Mouse (Mus musculus): Measurements from ENCODE around the gene Slc6a12.
A peak's percentile ranks its signal among the peaks of the same experiment; 100 is the strongest.

Slc6a12 gene

GRCm38 (mm10) chr6:121343026-121343770 is at the start of gene Slc6a12:
Gene Slc6a12 (plus strand): TSS chr6:121343076.
- no peak for DNase-seq (ENCODE audit: low spot score)

DNA sequence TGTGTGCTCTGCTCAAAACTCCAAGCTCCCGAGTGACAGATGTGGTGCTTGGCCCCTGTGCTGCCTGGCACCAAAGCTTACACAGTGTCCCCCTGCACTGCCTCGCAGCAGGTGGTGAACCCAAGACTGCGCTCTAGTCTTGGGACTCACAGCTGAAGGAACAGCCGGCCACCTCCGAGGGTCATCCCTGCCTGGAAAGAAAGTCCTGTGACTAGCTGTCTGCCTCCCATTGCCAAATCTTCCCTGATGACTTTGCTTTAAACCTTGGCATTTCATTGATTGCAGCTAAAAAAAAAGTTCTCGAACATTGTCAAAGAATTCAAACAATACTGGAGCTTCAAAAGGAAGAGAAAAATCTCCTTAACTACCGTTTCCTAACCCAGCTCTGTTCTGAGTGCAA is 43.6 kb upstream of the Slc6a12 start:
- DNase-seq (ENCODE audit: low spot score), result no peak

DNA sequence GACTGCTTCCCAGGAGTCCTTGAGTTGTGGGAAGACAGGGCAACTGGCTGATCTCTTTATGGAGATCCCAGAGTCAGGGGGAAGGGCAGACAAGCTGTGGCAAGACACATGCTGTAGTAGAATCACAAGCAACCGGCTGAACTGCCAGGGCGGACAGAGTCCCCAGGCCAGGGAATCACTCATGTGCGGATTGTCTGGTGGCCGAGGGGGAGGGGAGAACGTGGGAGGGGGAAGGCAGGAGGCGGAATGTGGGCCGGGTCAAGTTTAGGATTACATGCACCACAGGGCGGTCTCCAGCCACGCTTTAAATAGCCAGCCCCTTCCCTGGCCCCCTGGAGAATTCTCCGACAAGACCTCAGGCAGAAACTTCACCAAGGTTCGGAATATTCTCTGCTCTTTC is 42.9 kb upstream of the Slc6a12 start, which contains the start of gene Slc6a13:
Gene Slc6a13 (plus strand): TSS at position 274 of the 400 bp plus-strand sequence.
- no peak for DNase-seq (ENCODE audit: low spot score)

GRCm38 (mm10) chr6:121300504-121300903 is 42.4 kb upstream of the Slc6a12 start:
- DNase-seq (ENCODE audit: low spot score), result no peak

GRCm38 (mm10) chr6:121303466-121304220 is 39.2 kb upstream of the Slc6a12 start:
- no peak for DNase-seq (ENCODE audit: low spot score)

DNA sequence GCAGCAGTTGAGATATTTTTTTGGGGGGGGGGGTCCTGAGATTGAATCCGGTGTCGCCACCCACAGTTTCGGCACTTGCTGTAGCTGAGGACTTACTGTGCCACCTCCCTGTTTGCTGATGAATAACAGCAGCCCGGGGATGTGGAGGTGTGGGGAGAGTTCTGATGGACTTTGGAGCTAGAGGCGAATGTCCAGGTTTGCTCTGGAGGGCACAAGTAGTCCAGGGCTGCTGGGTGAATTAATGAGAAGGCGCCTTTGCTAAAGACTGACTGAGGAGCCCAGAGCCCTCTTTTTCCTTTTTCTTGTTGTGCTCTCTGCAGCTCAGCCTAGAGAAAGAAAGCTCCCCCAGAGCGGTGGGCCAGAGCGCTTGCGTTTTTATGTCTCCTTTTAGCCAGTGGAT is 38.2 kb upstream of the Slc6a12 start:
- DNase-seq (ENCODE audit: low spot score), result no peak

- no peak for DNase-seq (ENCODE audit: low spot score)
Observed at GRCm38 (mm10) chr6:121305571-121305970, 37.3 kb upstream of the Slc6a12 start.

GRCm38 (mm10) chr6:121310984-121311383 is 31.9 kb upstream of the Slc6a12 start:
- no peak for DNase-seq (ENCODE audit: low spot score)

DNA sequence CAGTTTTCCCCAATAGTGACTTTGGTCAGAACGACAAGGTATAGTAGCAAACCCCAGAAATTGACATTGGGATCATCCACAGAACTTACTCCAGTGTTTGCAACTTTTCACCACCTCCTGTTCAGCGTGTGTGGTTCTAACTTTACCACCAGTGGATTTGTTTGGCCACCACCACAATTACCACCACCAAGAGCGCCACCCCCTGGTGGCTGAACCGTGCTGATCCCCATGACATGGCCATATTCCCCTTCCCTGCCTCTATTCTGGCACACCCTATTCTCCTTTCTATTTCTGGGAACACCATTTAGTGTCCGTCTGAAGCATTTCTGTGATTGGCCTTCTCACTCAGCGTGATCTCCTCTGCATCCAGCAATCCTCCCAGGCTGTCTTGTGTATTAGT is 23.8 kb upstream of the Slc6a12 start:
- no peak for DNase-seq (ENCODE audit: low spot score)

DNA sequence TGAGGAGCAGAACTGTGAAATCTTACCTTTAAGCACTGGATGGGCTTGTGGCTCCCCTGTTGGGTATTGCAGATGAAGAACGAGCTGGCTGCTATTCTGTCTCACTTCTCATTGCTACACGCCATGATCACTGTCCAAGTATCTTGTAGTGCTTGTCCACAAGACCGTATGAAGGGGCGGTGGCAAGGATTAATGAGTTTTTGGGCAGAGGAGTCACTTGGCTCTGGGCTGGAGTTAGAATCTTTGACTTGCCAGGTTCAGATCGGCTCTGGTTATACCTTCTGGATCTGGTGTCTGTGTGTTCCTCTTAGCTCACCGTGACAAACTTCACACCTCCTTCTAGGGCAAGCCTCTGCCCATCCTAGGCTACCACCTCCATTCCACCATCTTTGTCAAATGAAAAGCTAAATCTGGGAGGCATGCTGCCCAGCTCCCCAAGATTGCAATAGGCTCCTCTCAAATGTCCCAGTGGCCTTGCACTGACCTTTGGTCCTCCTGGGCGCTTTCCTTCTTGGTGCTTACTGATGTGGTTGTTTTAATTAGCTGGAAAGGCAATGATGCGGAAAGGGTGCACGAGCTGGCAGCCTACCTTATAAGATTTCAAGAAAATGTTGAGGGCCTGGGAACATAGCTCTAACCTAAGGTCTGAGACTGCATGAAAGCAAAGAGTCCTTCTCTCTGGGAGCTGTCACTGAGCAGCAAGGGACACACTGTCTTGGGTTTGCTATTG is 20.3 kb upstream of the Slc6a12 start:
- DNase-seq (ENCODE audit: low spot score), result no peak

GRCm38 (mm10) chr6:121325298-121325697 is 17.6 kb upstream of the Slc6a12 start:
- no peak for DNase-seq (ENCODE audit: low spot score)

GRCm38 (mm10) chr6:121325740-121326139 is 17.1 kb upstream of the Slc6a12 start:
- no peak for DNase-seq (ENCODE audit: low spot score)

DNA sequence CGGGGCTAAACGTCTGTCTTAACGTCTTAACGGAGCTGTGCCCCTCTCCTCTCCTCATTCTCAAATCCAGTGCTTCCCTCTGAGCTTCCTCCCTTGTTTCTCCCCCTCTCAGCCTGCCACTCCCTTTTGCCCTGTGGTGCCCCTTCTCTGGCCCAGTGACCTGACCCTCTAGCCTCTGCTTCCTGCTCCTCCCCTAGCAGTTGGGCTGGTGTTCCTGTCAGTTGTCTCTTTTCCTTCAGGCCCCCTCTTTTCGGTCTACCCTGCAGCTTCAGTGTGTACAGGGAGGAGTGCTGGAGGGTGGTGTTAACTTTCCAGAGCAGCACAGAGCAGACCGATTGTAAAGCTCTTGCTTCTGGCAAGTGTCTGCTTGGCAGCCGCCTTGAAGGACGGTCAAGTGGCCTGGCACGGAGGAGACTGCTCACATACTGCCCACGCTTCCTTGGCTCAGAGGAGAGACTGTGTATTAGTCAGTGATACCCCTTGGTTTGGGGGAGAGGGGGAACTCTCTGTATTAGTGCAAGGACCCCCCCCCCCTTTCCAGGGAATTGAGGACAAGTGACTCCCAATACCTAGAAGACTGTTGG is 16.3 kb upstream of the Slc6a12 start:
- no peak for DNase-seq (ENCODE audit: low spot score)

GRCm38 (mm10) chr6:121328417-121328884 is 14.4 kb upstream of the Slc6a12 start:
- DNase-seq (ENCODE audit: low spot score), result no peak

DNA sequence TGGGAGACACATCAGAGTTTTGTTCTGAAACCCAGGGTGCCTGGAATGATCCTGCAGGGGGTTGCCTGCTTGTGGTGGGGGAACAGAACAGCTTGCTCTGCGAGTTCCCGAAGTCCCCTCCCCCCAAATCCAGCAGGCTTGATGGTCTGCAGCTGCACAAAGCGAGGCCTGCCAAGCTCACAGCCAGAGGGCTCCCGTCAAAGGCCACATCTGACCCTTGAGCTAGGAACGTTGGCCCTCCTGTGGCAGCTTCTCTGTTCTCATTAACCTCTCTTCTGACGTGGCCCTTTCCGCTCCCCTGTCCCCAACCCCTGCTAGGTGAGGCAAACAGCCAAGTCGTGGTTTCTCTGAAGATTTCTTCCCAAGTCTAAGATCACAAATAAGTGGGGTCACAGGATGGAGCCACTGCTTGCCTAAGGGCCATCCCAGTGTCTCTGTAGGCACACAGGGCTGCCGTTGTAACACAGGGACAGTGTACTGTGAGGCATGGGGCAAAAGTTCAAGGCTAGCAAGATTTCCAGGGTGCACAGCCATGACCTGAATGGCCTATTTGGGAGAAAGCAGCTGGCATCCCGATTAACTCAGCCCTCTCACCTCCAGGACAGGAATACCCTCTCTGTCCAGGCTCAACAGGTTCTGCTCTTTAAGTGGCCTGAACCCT is 12.9 kb upstream of the Slc6a12 start:
- DNase-seq (ENCODE audit: low spot score), result no peak

GRCm38 (mm10) chr6:121335841-121336240 is 7.0 kb upstream of the Slc6a12 start:
- DNase-seq (ENCODE audit: low spot score), result no peak

- DNase-seq (ENCODE audit: low spot score), result no peak
Observed at GRCm38 (mm10) chr6:121336558-121336957, 6.3 kb upstream of the Slc6a12 start.

DNA sequence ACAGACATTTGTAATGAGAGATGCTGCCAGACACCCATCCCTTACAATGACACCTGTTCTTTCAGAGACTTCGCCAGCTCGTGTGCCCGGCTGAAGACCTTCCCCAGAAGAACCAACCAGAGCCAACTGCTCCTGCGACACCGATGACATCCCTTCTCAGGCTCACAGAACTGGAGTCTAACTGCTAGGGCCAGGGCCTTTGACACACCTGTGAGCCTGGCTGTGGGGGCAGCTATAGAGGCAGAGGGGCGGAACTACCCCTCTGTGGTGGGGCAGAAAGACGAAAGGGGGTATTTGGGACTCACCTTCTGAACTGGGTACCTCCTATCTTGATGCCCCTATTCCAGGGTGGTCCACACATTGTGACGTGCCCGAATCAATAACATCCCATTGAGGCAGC is 5.6 kb upstream of the Slc6a12 start:
- no peak for DNase-seq (ENCODE audit: low spot score)

DNA sequence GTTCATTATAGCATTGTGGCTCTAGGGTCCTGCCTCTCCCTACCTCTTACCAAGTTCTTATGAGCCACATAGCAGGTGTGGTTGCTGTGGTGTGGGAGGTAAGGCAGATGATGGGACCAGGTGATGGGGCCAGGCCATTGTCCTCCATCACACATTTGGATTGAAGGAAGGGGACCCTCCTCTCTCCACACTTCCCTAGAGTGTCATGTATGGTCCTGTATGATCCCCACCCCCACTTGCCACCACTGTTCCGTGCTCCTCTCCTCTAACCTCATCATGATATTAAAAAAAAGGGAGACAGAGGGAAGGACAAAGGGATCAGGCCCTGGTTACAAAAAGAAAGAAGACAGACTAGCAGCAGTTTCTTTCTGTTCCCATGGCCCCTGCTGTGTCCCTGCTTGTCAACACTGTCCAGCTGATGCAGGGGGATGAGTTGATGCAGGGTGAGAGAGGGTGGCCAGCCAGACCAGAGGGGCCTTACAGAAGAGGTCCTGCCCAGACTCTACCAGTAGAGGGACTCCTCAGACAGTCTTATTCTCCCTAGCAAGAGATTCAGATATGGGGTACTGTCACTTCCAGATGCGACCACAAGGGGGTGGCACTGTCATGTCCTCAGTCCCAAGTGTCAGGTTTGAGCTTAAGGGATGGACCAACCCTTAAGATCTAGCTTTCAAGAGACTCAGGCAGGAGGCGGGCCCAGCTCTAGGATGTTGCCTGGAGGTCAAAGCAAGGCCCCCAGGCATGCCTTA is 4.9 kb upstream of the Slc6a12 start:
- peak; percentile 44 for DNase-seq (ENCODE audit: low spot score)

DNA sequence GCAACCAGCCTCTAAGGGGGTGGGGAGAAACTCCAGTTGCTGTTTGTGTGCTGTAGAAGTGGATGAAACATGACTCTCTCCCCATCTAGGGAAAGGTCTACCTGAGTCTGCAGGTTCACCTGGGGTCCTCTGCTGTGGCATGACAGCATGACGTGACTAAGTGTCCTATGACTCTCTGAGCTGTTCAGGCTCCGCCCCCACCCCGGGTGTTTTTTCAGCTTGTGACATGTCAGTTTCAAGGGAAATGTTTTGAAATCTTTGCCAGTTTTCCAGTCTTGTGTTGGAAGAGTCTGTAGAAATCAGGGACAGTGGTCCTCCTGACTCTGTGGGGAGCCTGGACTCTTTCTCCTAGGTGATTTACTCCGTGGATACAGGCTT is 4.4 kb upstream of the Slc6a12 start:
- no peak for DNase-seq (ENCODE audit: low spot score)

- no peak for DNase-seq (ENCODE audit: low spot score)
Observed at GRCm38 (mm10) chr6:121341650-121342049, 1.2 kb upstream of the Slc6a12 start.

Measured in urinary bladder, postnatal 25 days (tissue).